Mouse (Mus musculus) ES-CJ7 (cell line): ENCODE data around the gene Kcnq2.
A peak's percentile ranks its signal among the peaks of the same experiment; 100 is the strongest.

Experiments
- DNase-seq: peaks from one replicate; pipeline ENCODE4 v3.0.0; 2011; ENCODE audit warnings: low read depth, low spot score

Kcnq2 gene

GRCm38 (mm10) chr2:181147546-181148317, 12.6 kb upstream of the Kcnq2 start:
- DNase-seq, result peak; percentile 74

DNA sequence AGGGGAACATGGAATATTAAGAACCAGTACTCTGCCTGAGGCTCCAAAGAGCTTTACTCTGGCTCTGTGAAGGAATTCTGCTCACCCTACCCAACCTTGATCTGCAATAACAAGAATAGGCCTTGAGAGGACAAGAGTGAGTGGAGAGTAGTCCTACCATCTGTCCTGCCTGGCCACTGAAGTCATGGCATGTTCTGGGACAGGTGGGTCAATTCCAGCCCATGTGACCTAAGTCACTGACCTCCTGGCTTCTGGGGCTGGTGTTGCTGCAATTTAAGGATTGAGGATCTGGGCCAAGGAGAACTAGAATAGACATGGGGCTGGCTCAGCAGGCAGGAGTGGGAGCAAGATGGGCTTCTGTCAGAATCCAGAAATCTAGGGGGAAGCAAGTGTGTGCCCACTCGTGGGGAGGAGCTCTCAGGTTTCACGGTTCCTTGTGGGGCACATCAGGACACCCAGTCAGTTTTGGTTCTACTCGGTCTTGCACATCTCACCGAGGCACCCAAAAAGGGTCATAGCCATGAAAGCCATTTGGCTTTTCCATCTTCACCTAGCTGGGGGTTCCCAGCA, 12.0 kb upstream of the Kcnq2 start:
- no peak for DNase-seq

- DNase-seq, result no peak
These were observed 9.6 kb upstream of the Kcnq2 start for GRCm38 (mm10) chr2:181144675-181145074.

DNA sequence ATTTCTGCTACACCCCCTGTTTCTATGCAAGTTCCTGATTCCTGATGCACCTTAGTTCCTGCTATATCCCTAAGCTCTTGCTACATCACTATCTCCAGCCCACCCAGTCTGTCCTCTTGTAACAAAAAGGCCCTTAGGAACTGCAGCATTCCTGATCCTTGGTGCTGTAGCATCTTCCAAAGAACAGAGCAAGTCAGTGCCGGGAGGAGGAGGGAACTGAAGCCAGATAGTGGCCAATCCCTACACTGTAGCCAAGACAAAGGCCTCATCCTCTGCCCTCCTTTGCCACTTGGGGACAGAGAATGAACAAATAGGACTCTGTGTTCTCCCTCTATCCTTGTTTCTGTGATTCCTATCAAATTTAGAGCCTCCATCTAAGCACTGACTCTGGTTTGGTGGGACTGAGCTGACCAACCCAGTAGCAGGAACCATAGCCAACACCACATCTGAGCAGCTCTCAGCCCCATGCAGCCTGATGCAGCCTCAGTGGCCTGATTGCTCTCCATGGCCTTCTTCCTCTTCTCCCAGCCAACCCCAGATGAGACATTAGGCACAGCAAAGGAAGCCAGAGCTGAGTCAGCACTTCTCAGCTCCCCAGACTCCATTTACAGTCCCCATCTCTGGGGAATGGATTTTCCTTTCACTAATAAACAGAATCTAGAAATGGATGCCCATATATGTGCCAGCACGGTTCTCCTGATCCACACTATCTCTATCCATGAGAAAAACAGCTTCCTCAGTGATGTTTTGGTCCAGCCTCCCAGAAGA, 8.6 kb upstream of the Kcnq2 start:
- DNase-seq, result no peak

- no peak for DNase-seq
These were observed 7.6 kb upstream of the Kcnq2 start for GRCm38 (mm10) chr2:181142703-181143135.

- no peak for DNase-seq
These were observed 4.6 kb upstream of the Kcnq2 start for GRCm38 (mm10) chr2:181139641-181140193.

- peak; percentile 53 for DNase-seq
These were observed 1.8 kb upstream of the Kcnq2 start for GRCm38 (mm10) chr2:181136934-181137333.

GRCm38 (mm10) chr2:181135446-181135818, 332 bp upstream of the Kcnq2 start:
- no peak for DNase-seq

- peak; percentile 42 for DNase-seq
These were observed 1.1 kb downstream of the Kcnq2 start for GRCm38 (mm10) chr2:181133837-181134590.

DNA sequence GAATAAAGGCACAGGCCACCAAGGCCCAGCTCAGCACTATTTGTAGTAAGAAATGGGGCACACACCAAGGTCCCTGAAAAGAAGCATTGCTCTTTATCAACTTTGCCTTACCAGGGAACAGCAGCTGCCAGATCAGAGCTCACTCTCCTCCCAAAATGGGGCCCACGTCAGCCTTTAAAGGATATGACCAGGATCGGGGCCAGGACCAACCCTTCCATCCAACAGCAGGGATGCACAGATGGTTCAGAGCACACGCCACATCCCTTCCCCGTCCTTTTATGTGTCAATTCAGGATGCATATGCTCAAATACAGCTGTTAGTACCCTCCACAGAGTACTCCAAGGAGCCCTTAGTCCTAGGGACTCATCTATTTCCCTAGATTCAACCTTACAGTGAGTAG, 4.9 kb downstream of the Kcnq2 start:
- no peak for DNase-seq

- no peak for DNase-seq
These were observed 6.1 kb downstream of the Kcnq2 start for GRCm38 (mm10) chr2:181128963-181129362.

DNA sequence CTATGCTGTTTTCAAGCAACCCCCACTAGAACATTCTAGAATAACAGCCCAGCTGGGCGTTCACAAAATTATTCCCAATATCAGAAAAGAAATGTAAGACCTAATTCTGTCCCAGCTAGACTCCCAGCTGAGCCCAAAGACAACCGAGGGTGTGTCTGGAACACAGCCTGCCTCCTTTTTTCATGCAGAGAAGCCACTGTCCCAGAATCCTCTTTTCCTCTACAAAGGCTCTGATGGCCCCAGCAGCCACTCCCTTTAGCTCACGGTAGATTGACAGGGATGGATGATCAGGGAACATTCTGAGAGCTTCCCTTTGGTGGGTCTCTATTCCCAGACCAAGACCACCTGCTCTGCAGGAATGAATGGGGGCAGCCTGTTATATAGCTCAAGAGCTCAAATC, 7.3 kb downstream of the Kcnq2 start:
- peak; percentile 78 for DNase-seq

DNA sequence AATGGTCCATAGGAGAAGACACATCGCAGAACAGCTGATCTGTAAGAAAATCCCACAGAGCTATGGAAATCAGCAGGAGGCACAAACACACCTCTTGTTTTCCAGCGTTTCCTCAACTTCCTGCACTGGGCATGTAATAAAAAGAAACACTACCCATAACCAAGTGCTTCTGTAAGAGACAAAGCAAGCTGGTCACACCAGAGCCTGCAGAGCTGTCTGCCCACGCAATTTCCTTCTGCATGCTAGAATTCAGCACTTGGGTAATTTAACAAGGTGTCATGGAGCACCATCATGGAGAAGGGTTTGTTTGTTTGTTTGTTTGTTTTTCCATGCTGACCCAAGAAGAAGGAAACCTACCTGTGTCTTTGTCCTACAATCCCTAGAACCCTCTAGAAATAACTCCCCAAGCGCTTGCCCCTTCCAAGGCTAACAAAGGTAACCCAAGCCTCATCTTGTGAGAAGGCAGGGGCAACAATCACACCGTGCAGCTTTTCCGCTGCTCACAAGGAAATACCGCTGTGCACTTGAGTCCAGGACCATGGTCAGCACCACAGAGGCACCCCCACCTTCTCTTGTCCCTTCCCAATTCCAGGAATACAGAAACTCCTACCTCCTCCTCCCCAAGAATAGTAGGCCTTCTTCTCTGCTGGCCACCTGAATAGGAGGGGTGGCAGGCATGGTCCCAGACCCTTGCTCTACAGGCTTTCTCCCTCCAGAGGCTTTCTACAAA, 9.2 kb downstream of the Kcnq2 start:
- peak; percentile 56 for DNase-seq

DNA sequence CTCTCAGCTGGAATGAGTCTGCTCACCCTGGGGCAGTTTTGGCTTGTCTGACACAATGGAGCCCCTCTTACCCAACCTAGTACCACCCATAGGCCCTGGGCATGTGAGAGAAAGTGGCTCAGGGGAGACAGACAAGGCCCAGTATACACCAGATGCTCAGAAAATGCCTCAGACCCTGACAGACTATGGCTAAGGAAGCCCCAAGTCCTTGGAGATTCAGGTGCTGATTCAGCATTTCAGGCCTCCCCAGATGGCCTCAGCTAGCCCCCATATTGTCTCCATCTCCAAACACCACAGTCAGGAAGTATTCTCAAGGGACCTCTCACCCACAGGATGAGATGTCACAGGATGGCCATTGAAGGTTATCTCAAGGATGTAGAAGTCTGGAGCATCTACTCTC, 12.5 kb downstream of the Kcnq2 start:
- DNase-seq, result no peak

DNA sequence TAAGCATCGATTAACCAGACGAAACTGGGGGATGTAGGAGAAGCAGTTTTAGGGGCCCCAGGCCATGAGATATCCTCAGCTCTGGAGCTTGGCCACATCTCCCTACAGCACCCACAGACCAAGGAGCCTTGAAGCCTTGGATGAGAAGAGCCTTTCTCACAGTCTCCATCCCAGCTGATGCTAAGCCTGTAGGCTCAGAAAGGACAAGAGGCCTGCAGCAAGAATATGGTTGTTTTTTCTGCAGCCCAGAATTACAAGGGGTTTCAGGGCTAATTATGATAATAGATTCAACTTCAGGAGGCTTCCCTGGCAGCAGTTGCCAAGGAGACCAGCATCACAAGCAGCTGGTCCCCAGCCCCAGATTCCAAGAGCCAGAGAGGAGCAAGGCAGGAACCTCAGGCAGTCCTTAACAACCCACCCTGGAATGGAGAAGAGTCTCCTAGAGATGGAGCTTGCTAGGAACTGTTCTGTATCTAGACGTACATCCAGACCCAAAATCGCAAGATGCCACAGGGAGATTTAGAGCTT, 14.1 kb downstream of the Kcnq2 start:
- DNase-seq, result no peak

DNA sequence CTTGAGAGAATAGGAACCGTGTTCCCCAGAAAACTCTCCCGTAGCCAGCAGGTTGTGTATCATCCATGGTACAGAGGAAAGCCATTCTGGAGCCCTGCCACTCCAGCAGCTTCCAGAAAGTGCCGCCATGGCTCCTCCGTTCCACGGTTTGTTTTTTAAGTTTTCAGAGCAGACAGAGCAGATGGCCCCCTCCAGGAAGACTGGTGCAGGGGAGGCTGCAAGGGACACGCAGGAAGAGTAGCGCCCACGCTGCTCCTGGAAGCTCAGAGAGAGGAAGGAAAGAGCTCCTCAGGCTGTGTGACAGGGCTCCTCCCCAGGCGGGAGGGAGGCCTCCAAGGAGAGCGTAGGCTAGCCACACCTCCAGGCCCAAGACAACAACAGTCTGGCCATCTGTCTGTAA, 15.1 kb downstream of the Kcnq2 start:
- no peak for DNase-seq

DNA sequence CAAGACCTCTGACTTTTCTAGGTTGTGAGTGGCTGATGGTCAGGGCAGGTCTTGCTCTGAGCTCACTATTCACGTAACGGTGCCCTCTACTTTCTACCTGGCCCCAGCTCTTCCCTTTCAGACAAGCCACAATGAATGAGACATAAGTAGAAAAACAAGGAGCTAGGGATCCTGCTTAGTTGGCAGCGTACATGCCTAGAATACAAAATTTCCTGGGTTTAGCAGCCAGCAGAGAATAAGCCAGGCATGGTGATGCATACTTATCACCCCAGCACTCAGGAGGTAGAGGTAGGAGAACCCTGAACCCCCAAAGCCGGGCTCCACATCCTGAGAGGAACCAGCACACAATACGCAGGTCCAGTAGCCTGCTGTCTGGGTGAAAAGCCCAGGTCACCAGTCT, 18.7 kb downstream of the Kcnq2 start:
- no peak for DNase-seq

GRCm38 (mm10) chr2:181115367-181115766, 19.7 kb downstream of the Kcnq2 start:
- no peak for DNase-seq

- DNase-seq, result no peak
These were observed 21.2 kb downstream of the Kcnq2 start for GRCm38 (mm10) chr2:181113762-181114361.

- DNase-seq, result no peak
These were observed 23.4 kb downstream of the Kcnq2 start for GRCm38 (mm10) chr2:181111665-181112064.
